Mouse (Mus musculus) intestine, postnatal 0 days (tissue): Measurements from ENCODE around the gene Lmbr1. TPM values are rescaled to one million over a fixed set of nuclear protein-coding genes. Genes with fewer than 3 reads are reported as not detected.

Experiments used
- ATAC-seq: fragments of 200-750 bp; cut with Nextera tagmentation; 2 replicates; pipeline ENCODE4 v1.8.0; 2017; ENCODE audit warnings: mild to moderate bottlenecking, moderate TSS enrichment, moderate library complexity
- H3K27ac ChIP-seq: fragments of 300-500 bp; sonication (generic); 2 replicates; pipeline ENCODE4 v1.5.1; 2014; ENCODE audit warnings: mild to moderate bottlenecking, low read depth, low read length, moderate library complexity
- H3K27me3 ChIP-seq: fragments of 300-500 bp; sonication (generic); replicated peaks from 2 replicates; pipeline ENCODE4 v1.6.1; 2014; ENCODE audit warnings: low read length, mixed read lengths; ENCODE audit not compliant: control insufficient read depth, insufficient read depth
- H3K36me3 ChIP-seq: fragments of 300-500 bp; sonication (generic); 2 replicates; pipeline ENCODE4 v1.6.1; 2014; ENCODE audit warnings: mild to moderate bottlenecking, moderate library complexity; ENCODE audit not compliant: control insufficient read depth, insufficient read depth
- H3K4me1 ChIP-seq: fragments of 300-500 bp; sonication (generic); replicated peaks from 2 replicates; pipeline ENCODE4 v1.6.1; 2014; ENCODE audit warnings: antibody characterized with exemption, low read length, mixed read lengths; ENCODE audit not compliant: control insufficient read depth, insufficient read depth
- H3K4me2 ChIP-seq: fragments of 300-500 bp; sonication (generic); replicated peaks from 2 replicates; pipeline ENCODE4 v1.6.1; 2014; ENCODE audit warnings: low read depth, mild to moderate bottlenecking, moderate library complexity
- H3K4me3 ChIP-seq: fragments of 300-500 bp; sonication (generic); 2 replicates; pipeline ENCODE4 v1.5.1; 2014; ENCODE audit warnings: low read depth, low read length
- H3K9ac ChIP-seq: fragments of 300-500 bp; sonication (generic); 2 replicates; pipeline ENCODE4 v1.6.1; 2014; ENCODE audit warnings: mild to moderate bottlenecking, low read depth, low read length
- H3K9me3 ChIP-seq: fragments of 300-500 bp; sonication (generic); 2 replicates; pipeline ENCODE4 v1.6.1; 2016; ENCODE audit warnings: mixed run types; ENCODE audit not compliant: control insufficient read depth
- CTCF ChIP-seq: sonication (generic); IDR thresholded peaks from 2 replicates; pipeline ENCODE4 v1.5.1; 2016; ENCODE audit warnings: low read depth, mild to moderate bottlenecking, control low read depth, antibody characterized with exemption, moderate library complexity
- WGBS: fragments of 180-500 bp; shearing (Covaris S2); extraction: QIAGEN DNeasy Blood & Tissue Kit; methylation state at CpG from one replicate; pipeline ENCODE4 v1.1.7; 2014; 5-methylcytosine and 5-hydroxymethylcytosine counted together
- polyA plus RNA-seq: library from polyadenylated mRNA; unstranded; fragments of >200 nt; fragmentation: Nextera tagmentation; extraction: Ambion mirVana; gene quantifications from 2 replicates; pipeline ENCODE4 v1.2.1, GENCODE M21; 2015

Gene Lmbr1
- polyA plus RNA-seq, 1 experiment from 2014 or later, result 9.0 TPM

- 0 out of 2 replicates have a peak overlapping the region, but pooled peaks have one; percentile 9 for H3K4me2 ChIP-seq
- H3K27ac ChIP-seq, result peak overlapping the region; percentile 30
- no peaks in the 10 kb centered on the region; the same call in 1 of the 2 replicates for H3K4me1 ChIP-seq
- H3K27me3 ChIP-seq, result no peaks in the 10 kb centered on the region
- no peak overlapping the region for H3K9ac ChIP-seq
- H3K9me3 ChIP-seq, result no peaks in the 10 kb centered on the region
- no peak overlapping the region for H3K4me3 ChIP-seq
- peak; percentile 82 for ATAC-seq
- no peaks in the 10 kb centered on the region for H3K36me3 ChIP-seq
- TF ChIP-seq CTCF, result no peak
- WGBS, result 34% methylated on average over 3 of the region's 3 CpGs
These were observed 178.3 kb downstream of the Lmbr1 start for GRCm38 (mm10) chr5:29199868-29200267.

DNA sequence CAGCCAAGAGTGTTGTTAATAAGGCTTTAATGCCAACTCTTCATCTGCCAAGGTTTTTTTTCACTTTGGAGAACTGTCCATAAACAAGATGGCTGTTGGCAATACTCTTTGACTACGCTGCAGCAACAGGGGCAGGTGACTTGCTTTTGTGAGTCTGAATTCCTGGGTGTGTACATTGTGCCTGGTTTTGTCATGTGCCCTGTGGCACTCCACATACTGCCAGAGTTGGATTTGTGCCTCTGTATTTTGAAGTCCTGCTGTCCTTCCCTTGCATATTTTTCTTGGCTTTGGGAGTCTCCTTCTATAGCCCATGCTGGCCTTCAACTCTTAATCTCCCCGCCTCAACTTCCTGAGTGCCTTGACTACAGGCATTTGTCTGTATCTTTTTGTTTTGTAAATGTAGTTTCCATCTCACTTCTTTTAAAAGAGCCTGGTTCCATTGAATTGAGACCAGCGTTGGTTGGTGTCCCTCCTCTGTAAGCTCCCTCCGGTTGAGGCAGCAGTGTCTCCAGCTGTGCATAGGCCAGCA, 179.2 kb downstream of the Lmbr1 start:
- TF ChIP-seq CTCF, result no peak
- Histone ChIP-seq H3K9me3 (no peaks in the 10 kb centered on the region), H3K27ac (peak overlapping the region; percentile 30; the same call in 1 of the 2 replicates), H3K36me3 (no peaks in the 10 kb centered on the region), H3K9ac (no peak overlapping the region), H3K4me1 (no peaks in the 10 kb centered on the region; the same call in 1 of the 2 replicates), H3K4me2 (no peak overlapping the region), H3K27me3 (no peaks in the 10 kb centered on the region), H3K4me3 (no peak overlapping the region)
- 75% methylated on average over 4 of the region's 4 CpGs for WGBS
- ATAC-seq, result no peak

GRCm38 (mm10) chr5:29197187-29197586, 181.0 kb downstream of the Lmbr1 start:
- no peak for ATAC-seq
- H3K27me3 ChIP-seq, result no peaks in the 10 kb centered on the region
- no peaks in the 10 kb centered on the region; the same call in 1 of the 2 replicates for H3K4me1 ChIP-seq
- H3K27ac ChIP-seq, result no peak overlapping the region
- H3K4me2 ChIP-seq, result peak overlapping the region; percentile 82
- H3K9me3 ChIP-seq, result no peaks in the 10 kb centered on the region
- 87% methylated on average over 4 of the region's 4 CpGs for WGBS
- H3K4me3 ChIP-seq, result no peak overlapping the region
- TF ChIP-seq CTCF, result no peak
- H3K36me3 ChIP-seq, result no peaks in the 10 kb centered on the region
- H3K9ac ChIP-seq, result no peak overlapping the region

GRCm38 (mm10) chr5:29196264-29196658, 181.9 kb downstream of the Lmbr1 start:
- Histone ChIP-seq H3K4me2 (peak overlapping the region; percentile 82), H3K36me3 (no peaks in the 10 kb centered on the region), H3K4me3 (peak overlapping the region; percentile 61), H3K27me3 (no peaks in the 10 kb centered on the region), H3K27ac (0 out of 2 replicates have a peak overlapping the region, but pooled peaks have one; percentile 15), H3K4me1 (no peaks in the 10 kb centered on the region; the same call in 1 of the 2 replicates), H3K9ac (peak overlapping the region; percentile 68; the same call in 1 of the 2 replicates), H3K9me3 (no peaks in the 10 kb centered on the region)
- TF ChIP-seq CTCF, result no peak
- ATAC-seq, result no peak
- WGBS, result 7% methylated on average over 12 of the region's 12 CpGs

DNA sequence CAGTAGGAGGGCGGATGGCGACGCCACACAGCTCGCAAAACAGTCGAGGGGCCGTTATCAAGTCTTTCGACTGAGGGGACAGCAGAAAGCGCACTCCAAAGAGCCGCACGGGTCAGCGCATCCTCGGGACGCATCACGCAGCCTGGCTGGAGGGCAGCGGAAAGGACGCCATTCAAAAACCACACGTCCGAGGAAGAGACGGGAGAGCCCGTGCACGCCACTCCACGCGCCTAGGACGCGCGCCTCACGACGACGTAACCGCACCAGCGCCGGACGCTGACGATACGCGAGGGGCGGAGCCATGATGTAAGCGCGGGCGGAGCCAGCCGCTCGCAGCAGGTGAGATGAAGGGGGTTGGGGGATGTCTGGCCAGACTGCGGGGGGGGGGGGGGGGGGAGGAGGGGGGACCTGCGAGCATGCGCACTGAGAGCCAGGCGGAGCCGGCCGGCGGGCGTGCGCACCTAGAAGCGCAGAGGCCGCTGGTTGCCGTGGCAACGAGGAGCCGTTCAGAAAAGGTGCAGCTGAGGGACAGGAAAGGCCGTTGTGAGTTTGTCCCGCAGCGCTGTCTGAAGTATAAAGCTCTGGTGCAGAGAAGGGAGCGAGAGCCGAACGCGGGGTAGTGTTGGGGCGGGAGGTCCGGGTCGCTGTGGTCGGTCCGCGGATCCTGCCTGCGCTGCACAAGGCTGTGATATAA, 182.5 kb downstream of the Lmbr1 start, which contains the start of gene Rnf32:
Gene Rnf32 (plus strand): TSS at position 423 of the 694 bp plus-strand sequence.
- peak within 1 kb of the TSS; percentile 61 for H3K4me3 ChIP-seq
- WGBS, result under 1% methylated on average over 67 of the region's 70 CpGs
- H3K9me3 ChIP-seq, result no peaks in the 10 kb centered on the region
- H3K27me3 ChIP-seq, result no peaks in the 10 kb centered on the region
- no peak for TF ChIP-seq CTCF
- peak within 1 kb of the TSS; percentile 74 for H3K27ac ChIP-seq
- ATAC-seq, result peak; percentile 95
- H3K9ac ChIP-seq, result peak within 1 kb of the TSS; percentile 68
- peak within 1 kb of the TSS; percentile 82 for H3K4me2 ChIP-seq
- no peaks in the 10 kb centered on the region for H3K36me3 ChIP-seq
- no peaks in the 10 kb centered on the region; the same call in 1 of the 2 replicates for H3K4me1 ChIP-seq

- Histone ChIP-seq H3K9ac (peak overlapping the region; percentile 68), H3K4me1 (no peaks in the 10 kb centered on the region; the same call in 1 of the 2 replicates), H3K27me3 (no peaks in the 10 kb centered on the region), H3K4me2 (peak overlapping the region; percentile 82), H3K4me3 (peak overlapping the region; percentile 61), H3K36me3 (no peaks in the 10 kb centered on the region), H3K9me3 (no peaks in the 10 kb centered on the region), H3K27ac (peak overlapping the region; percentile 74)
- 6% methylated on average over 9 of the region's 9 CpGs for WGBS
- ATAC-seq, result peak; percentile 15; the same call in 1 of the 2 replicates
- TF ChIP-seq CTCF, result no peak
These were observed 183.0 kb downstream of the Lmbr1 start for GRCm38 (mm10) chr5:29195231-29195569.
